Mouse (Mus musculus): ENCODE results near the gene Gm49361.

Gm49361 gene

GRCm38 (mm10) chr14:57619487-57619886 is 126.4 kb downstream of the Gm49361 start:
- DNase-seq (ENCODE audit: low spot score in 2 of 2) = no peak

GRCm38 (mm10) chr14:57617675-57618074 is 128.2 kb downstream of the Gm49361 start:
- DNase-seq (ENCODE audit: low spot score in 2 of 2) = no peak

- DNase-seq (ENCODE audit: low spot score in 2 of 2) = no peak
Measured at GRCm38 (mm10) chr14:57616339-57616965, 129.5 kb downstream of the Gm49361 start.

GRCm38 (mm10) chr14:57615828-57616227 is 130.1 kb downstream of the Gm49361 start:
- DNase-seq (ENCODE audit: low spot score in 2 of 2) = no peak

GRCm38 (mm10) chr14:57611034-57611433 is 134.9 kb downstream of the Gm49361 start:
- DNase-seq (ENCODE audit: low spot score in 2 of 2) = no peak

GRCm38 (mm10) chr14:57609816-57610329 is 136.0 kb downstream of the Gm49361 start:
- no peak for DNase-seq (ENCODE audit: low spot score in 2 of 2)

- DNase-seq (ENCODE audit: low spot score in 2 of 2) = peak; percentile 49 to 63
Measured at GRCm38 (mm10) chr14:57607500-57607899, 138.4 kb downstream of the Gm49361 start.

DNA sequence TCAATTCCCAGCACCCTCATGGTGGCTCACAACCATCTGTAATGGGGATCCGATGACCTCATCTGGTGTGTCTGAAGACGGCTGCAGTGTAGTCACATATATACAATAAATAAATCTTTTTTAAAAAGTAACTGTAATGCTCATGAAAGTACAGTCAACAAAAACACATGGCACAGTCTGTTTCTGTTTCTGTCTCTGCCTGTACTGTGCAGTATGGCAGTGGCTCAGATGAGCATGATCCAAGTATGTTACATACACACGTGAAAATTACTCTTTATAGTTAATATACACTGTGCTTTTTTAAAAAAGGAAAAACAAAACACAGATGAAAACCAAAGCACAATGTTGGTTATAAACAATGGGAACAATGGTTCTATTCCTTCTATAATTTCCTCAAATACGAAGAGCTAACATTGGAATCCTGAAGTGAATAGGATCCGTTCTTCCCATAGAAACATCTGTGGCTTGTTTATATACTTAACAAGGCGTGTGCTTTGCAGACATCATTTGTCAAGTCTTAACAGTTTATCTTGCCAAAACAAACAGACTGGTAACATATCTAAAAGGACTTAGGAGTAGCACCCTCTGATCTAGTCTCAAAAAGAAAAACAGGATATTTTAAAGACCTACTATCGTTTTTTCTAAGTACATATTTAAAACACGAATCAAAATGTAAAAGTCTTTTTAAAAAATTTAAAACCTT is 139.1 kb downstream of the Gm49361 start:
- DNase-seq (ENCODE audit: low spot score in 2 of 2) = no peak

GRCm38 (mm10) chr14:57593279-57593678 is 152.6 kb downstream of the Gm49361 start:
- no peak for DNase-seq (ENCODE audit: low spot score in 2 of 2)
